Mouse (Mus musculus) gastrocnemius, postnatal 10 days (tissue): ENCODE data around the gene Plcd3. TPM values are rescaled to one million over a fixed set of nuclear protein-coding genes. Genes with fewer than 3 reads are reported as not detected.

Source experiments
- DNase-seq: peaks from one replicate; pipeline ENCODE4 v3.0.0; 2021; ENCODE audit warnings: mixed read lengths
- total RNA-seq, 2 experiments: library from RNA; stranded (reverse); gene quantifications; 2 replicates each; pipeline ENCODE4 v1.2.3; 2021

Gene Plcd3
- total RNA-seq, 2 experiments from 2014 or later = 5.8 to 8.6 TPM

- no peak for DNase-seq
Measured at GRCm38 (mm10) chr11:103066191-103067050, 35.0 kb downstream of the Plcd3 start.

GRCm38 (mm10) chr11:103058499-103059085 is 42.9 kb downstream of the Plcd3 start:
- no peak for DNase-seq

GRCm38 (mm10) chr11:103056636-103057035 is 44.8 kb downstream of the Plcd3 start:
- DNase-seq = no peak

- DNase-seq = peak; percentile 69
Measured at GRCm38 (mm10) chr11:103054798-103055197, 46.7 kb downstream of the Plcd3 start.

GRCm38 (mm10) chr11:103053191-103054076 is 48.0 kb downstream of the Plcd3 start:
- DNase-seq = no peak

GRCm38 (mm10) chr11:103052078-103052477 is 49.4 kb downstream of the Plcd3 start:
- DNase-seq = no peak

GRCm38 (mm10) chr11:103051249-103051691 is 50.2 kb downstream of the Plcd3 start:
- DNase-seq = peak; percentile 51

GRCm38 (mm10) chr11:103050153-103050552 is 51.3 kb downstream of the Plcd3 start:
- DNase-seq = peak; percentile 45

- DNase-seq = no peak
Measured at GRCm38 (mm10) chr11:103049611-103050010, 51.8 kb downstream of the Plcd3 start.

- no peak for DNase-seq
Measured at GRCm38 (mm10) chr11:103046286-103046685, 55.2 kb downstream of the Plcd3 start.

- no peak for DNase-seq
Measured at GRCm38 (mm10) chr11:103043982-103044381, 57.5 kb downstream of the Plcd3 start.

- DNase-seq = no peak
Measured at GRCm38 (mm10) chr11:103042828-103043227, 58.6 kb downstream of the Plcd3 start.

GRCm38 (mm10) chr11:103038037-103038436 is 63.4 kb downstream of the Plcd3 start:
- no peak for DNase-seq

GRCm38 (mm10) chr11:103036881-103037465 is 64.5 kb downstream of the Plcd3 start:
- no peak for DNase-seq

GRCm38 (mm10) chr11:103035007-103035406 is 66.5 kb downstream of the Plcd3 start:
- no peak for DNase-seq

- no peak for DNase-seq
Measured at GRCm38 (mm10) chr11:103033030-103033429, 68.4 kb downstream of the Plcd3 start.

- peak; percentile 83 for DNase-seq
Measured at GRCm38 (mm10) chr11:103028176-103028891, 73.1 kb downstream of the Plcd3 start, which contains the start of the genes Nmt1 and Dcakd. TSS of gene Nmt1 (plus strand) at chr11:103028190. TSS of gene Dcakd (minus strand) at chr11:103028333.

- no peak for DNase-seq
Measured at GRCm38 (mm10) chr11:103027570-103028175, 73.8 kb downstream of the Plcd3 start.

GRCm38 (mm10) chr11:103026901-103027300 is 74.6 kb downstream of the Plcd3 start:
- DNase-seq = no peak

GRCm38 (mm10) chr11:103023974-103024373 is 77.5 kb downstream of the Plcd3 start:
- DNase-seq = no peak
